Mouse (Mus musculus): Measurements from ENCODE around the gene Srrm4. TPM values are rescaled to one million over a fixed set of nuclear protein-coding genes. Genes with fewer than 3 reads are reported as not detected.
A peak's percentile ranks its signal among the peaks of the same experiment; 100 is the strongest.

The Srrm4 gene
- total RNA-seq, 1 experiment: 0.22 TPM

GRCm38 (mm10) chr5:116442697-116443458 lies 148.7 kb downstream of the Srrm4 start:
- H3K4me1 ChIP-seq (ENCODE audit: control insufficient read depth in 2 of 2, insufficient read depth in 2 of 2, low read length in 2 of 2, poor library complexity in 1 of 2): peaks cover 21 to 27% of the 10 kb centered on the region in 2 experiments
- H3K4me3 ChIP-seq (ENCODE audit: insufficient read depth in 1 of 2, low read depth in 1 of 2, low read length in 2 of 2, poor library complexity in 1 of 2, severe bottlenecking in 1 of 2): no peak overlapping the region
- no peak overlapping the region for H3K9ac ChIP-seq (ENCODE audit: insufficient read depth, low read depth, low read length, poor library complexity, severe bottlenecking)
- H3K9me3 ChIP-seq (ENCODE audit: control insufficient read depth, insufficient read depth, low read depth, low read length): no peaks in the 10 kb centered on the region
- no peak for DNase-seq (ENCODE audit: low read depth, low spot score)
- H3K36me3 ChIP-seq (ENCODE audit: control insufficient read depth, insufficient read depth, low read length, poor library complexity, severe bottlenecking): no peaks in the 10 kb centered on the region
- TF ChIP-seq MAFK (IDR thresholded peaks at IDR 0.05; ENCODE audit: insufficient read depth, low read depth, low read length) (no peak), CHD2 (IDR thresholded peaks at IDR 0.05; ENCODE audit: low read depth, low read length) (no peak)
- in situ Hi-C loops (cut with MboI; ENCODE audit: low sequenced_read_pairs in 2 of 2, unreplicated experiment in 2 of 2): no loop called here
- no peak overlapping the region for H3K27ac ChIP-seq (ENCODE audit: insufficient read depth, low read depth, low read length, poor library complexity, severe bottlenecking)

- in situ Hi-C loops (cut with MboI; ENCODE audit: low sequenced_read_pairs in 2 of 2, unreplicated experiment in 2 of 2): no loop called here
- H3K27ac ChIP-seq (ENCODE audit: insufficient read depth, low read depth, low read length, poor library complexity, severe bottlenecking): no peak overlapping the region
- DNase-seq (ENCODE audit: low read depth, low spot score): no peak
- peak; percentile 87 for TF ChIP-seq MAFK (IDR thresholded peaks at IDR 0.05; ENCODE audit: insufficient read depth, low read depth, low read length)
- TF ChIP-seq ZC3H11A (IDR thresholded peaks at IDR 0.05; ENCODE audit: borderline replicate concordance, low read depth, low read length): no peak
- peaks cover 23 to 30% of the 10 kb centered on the region in 2 experiments for H3K4me1 ChIP-seq (ENCODE audit: control insufficient read depth in 2 of 2, insufficient read depth in 2 of 2, low read length in 2 of 2, poor library complexity in 1 of 2)
- no peak overlapping the region for H3K9ac ChIP-seq (ENCODE audit: insufficient read depth, low read depth, low read length, poor library complexity, severe bottlenecking)
- H3K36me3 ChIP-seq (ENCODE audit: control insufficient read depth, insufficient read depth, low read length, poor library complexity, severe bottlenecking): no peaks in the 10 kb centered on the region
- H3K4me3 ChIP-seq (ENCODE audit: insufficient read depth in 1 of 2, low read depth in 1 of 2, low read length in 2 of 2, poor library complexity in 1 of 2, severe bottlenecking in 1 of 2): no peak overlapping the region
- no peaks in the 10 kb centered on the region for H3K9me3 ChIP-seq (ENCODE audit: control insufficient read depth, insufficient read depth, low read depth, low read length)
Measured at GRCm38 (mm10) chr5:116440251-116440650, 151.4 kb downstream of the Srrm4 start.

- Histone ChIP-seq H3K27ac (ENCODE audit: insufficient read depth, low read depth, low read length, poor library complexity, severe bottlenecking) (peak overlapping the region; percentile 65), H3K9me3 (ENCODE audit: control insufficient read depth, insufficient read depth, low read depth, low read length) (no peaks in the 10 kb centered on the region), H3K4me3 (ENCODE audit: insufficient read depth in 1 of 2, low read depth in 1 of 2, low read length in 2 of 2, poor library complexity in 1 of 2, severe bottlenecking in 1 of 2) (peak overlapping the region; percentile 9 to 15; a peak in 2 of 4 replicates), H3K36me3 (ENCODE audit: control insufficient read depth, insufficient read depth, low read length, poor library complexity, severe bottlenecking) (no peaks in the 10 kb centered on the region), H3K4me1 (ENCODE audit: control insufficient read depth in 2 of 2, insufficient read depth in 2 of 2, low read length in 2 of 2, poor library complexity in 1 of 2) (peaks cover 26 to 43% of the 10 kb centered on the region in 2 experiments), H3K9ac (ENCODE audit: insufficient read depth, low read depth, low read length, poor library complexity, severe bottlenecking) (no peak overlapping the region; the same call in 1 of the 2 replicates)
- peak; percentile 73 for DNase-seq (ENCODE audit: low read depth, low spot score)
- TF ChIP-seq MAFK (IDR thresholded peaks at IDR 0.05; ENCODE audit: insufficient read depth, low read depth, low read length) (no peak), ZC3H11A (IDR thresholded peaks at IDR 0.05; ENCODE audit: borderline replicate concordance, low read depth, low read length) (no peak), HCFC1 (IDR thresholded peaks at IDR 0.05; ENCODE audit: borderline replicate concordance, insufficient read depth, low read length) (0 out of 2 replicates have a peak, but pooled peaks have one; percentile 36), ZNF384 (IDR thresholded peaks at IDR 0.05; ENCODE audit: low read depth, low read length) (no peak), CHD2 (IDR thresholded peaks at IDR 0.05; ENCODE audit: low read depth, low read length) (peak; percentile 52)
- in situ Hi-C loops (cut with MboI; ENCODE audit: low sequenced_read_pairs in 2 of 2, unreplicated experiment in 2 of 2): no loop called here
Measured at GRCm38 (mm10) chr5:116438328-116438727, 153.3 kb downstream of the Srrm4 start.

GRCm38 (mm10) chr5:116436117-116436516 lies 155.5 kb downstream of the Srrm4 start:
- TF ChIP-seq ZNF384 (IDR thresholded peaks at IDR 0.05; ENCODE audit: low read depth, low read length): no peak
- DNase-seq (ENCODE audit: low read depth, low spot score): no peak
- H3K27ac ChIP-seq (ENCODE audit: insufficient read depth, low read depth, low read length, poor library complexity, severe bottlenecking): no peak overlapping the region
- no peak overlapping the region for H3K4me3 ChIP-seq (ENCODE audit: insufficient read depth in 1 of 2, low read depth in 1 of 2, low read length in 2 of 2, poor library complexity in 1 of 2, severe bottlenecking in 1 of 2)
- H3K4me1 ChIP-seq (ENCODE audit: control insufficient read depth in 2 of 2, insufficient read depth in 2 of 2, low read length in 2 of 2, poor library complexity in 1 of 2): peaks cover 26 to 46% of the 10 kb centered on the region in 2 experiments
- no peak overlapping the region for H3K9ac ChIP-seq (ENCODE audit: insufficient read depth, low read depth, low read length, poor library complexity, severe bottlenecking)
- in situ Hi-C loops (cut with MboI; ENCODE audit: low sequenced_read_pairs in 2 of 2, unreplicated experiment in 2 of 2): no loop called here
- no peaks in the 10 kb centered on the region for H3K36me3 ChIP-seq (ENCODE audit: control insufficient read depth, insufficient read depth, low read length, poor library complexity, severe bottlenecking)
- no peaks in the 10 kb centered on the region for H3K9me3 ChIP-seq (ENCODE audit: control insufficient read depth, insufficient read depth, low read depth, low read length)
